Mouse (Mus musculus) embryonic fibroblast, embryonic 13.5 days (primary cell): ENCODE results near the gene Ttyh2.

ENCODE experiments used
- CTCF ChIP-seq: IDR thresholded peaks from 2 replicates; pipeline ENCODE4 v1.5.1; 2011; ENCODE audit warnings: mild to moderate bottlenecking, control low read depth, low read length, moderate library complexity, borderline replicate concordance; ENCODE audit not compliant: insufficient read depth
- POLR2A ChIP-seq: IDR thresholded peaks from 2 replicates; pipeline ENCODE4 v1.6.1; 2011; ENCODE audit warnings: low read depth, mild to moderate bottlenecking, control low read depth, low read length, moderate library complexity

DNA sequence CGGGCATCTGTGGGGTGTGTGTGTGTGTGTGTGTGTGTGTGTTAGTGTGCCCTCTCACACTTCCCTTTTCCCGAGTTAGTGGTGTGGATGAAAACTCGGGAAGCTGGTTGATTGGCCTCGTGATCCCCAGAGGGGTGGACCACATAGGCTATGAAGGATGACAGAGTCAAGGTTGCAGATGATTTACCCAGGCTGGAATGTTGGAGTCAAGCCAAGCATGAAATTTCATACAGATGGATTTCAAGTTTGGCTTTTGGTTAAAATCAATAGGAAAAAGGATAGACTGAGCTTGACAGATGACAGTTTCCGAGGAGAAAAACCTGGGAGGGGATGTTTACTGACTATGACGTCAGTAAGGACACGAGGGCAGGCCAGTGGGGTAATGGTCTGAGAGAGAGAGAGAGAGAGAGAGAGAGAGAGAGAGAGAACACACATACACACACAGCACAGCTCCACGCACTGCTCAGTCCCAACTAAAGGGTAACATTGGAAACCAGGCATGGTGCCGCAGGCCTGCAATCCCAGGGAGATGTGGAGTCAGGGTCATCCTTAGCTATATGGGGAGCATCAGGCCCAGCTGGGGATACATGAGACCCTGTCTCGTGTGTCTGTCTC is 12.4 kb downstream of the Ttyh2 start:
- TF ChIP-seq POLR2A, result no peak
- TF ChIP-seq CTCF, result no peak
